Comparison of ENCODE assay signal across 21 mouse cellular contexts in genomic region chr16:91710241-91710640, GRCm38 (mm10). TPM values are rescaled to one million over a fixed set of nuclear protein-coding genes. Genes with fewer than 3 reads are reported as not detected.
DNase-seq lines count a peak whose midpoint lies in the region; ATAC-seq and TF ChIP-seq lines count a peak whose summit lies in the region.
"Had no signal": no experiment of that assay in that cellular context is flagged by ENCODE, and none has a peak within 500 bp of the region (broad histone marks: within the 10 kb centered on the region; RNA-seq: fewer than 3 reads in every experiment).

No protein-coding gene starts in this region.

- peak; percentile 73 for DNase-seq in 416B (ENCODE audit: low read depth)
- no peak for DNase-seq in stomach, postnatal 0 days (ENCODE audit: low spot score)
- no peak for DNase-seq in left cerebral cortex, adult 9 months (ENCODE audit: low spot score in 2 of 2)
- no peak for DNase-seq in adrenal gland, postnatal 14 days
- DNase-seq: adrenal gland, adult 8-10 months; adrenal gland, postnatal 25 days; cerebellum, adult 11 months; cerebellum, adult 18-20 months; cerebellum, adult 8-10 months; cerebellum, adult 9-11 months; cerebellum, postnatal 14 days; forebrain, postnatal 0 days had no signal

- TF ChIP-seq CTCF in intestine, postnatal 0 days (IDR thresholded peaks at IDR 0.05; ENCODE audit: low read depth): no peak
- TF ChIP-seq CTCF in stomach, postnatal 0 days (IDR thresholded peaks at IDR 0.05; ENCODE audit: low read depth): no peak

- H3K4me3 ChIP-seq in intestine, embryonic 15.5 days (replicated peaks): no peak overlapping the region
- H3K4me3 ChIP-seq in intestine, postnatal 0 days (ENCODE audit: low read depth, low read length): no peak overlapping the region
- H3K4me3 ChIP-seq in stomach, postnatal 0 days (ENCODE audit: low read depth, low read length): no peak overlapping the region
- H3K4me3 ChIP-seq: embryonic facial prominence, embryonic 10.5 days; embryonic facial prominence, embryonic 12.5 days; forebrain, embryonic 13.5 days; forebrain, embryonic 15.5 days had no signal

- H3K27ac ChIP-seq in intestine, embryonic 15.5 days: no peak overlapping the region
- no peak overlapping the region for H3K27ac ChIP-seq in intestine, postnatal 0 days (ENCODE audit: low read depth, low read length)
- H3K27ac ChIP-seq in stomach, postnatal 0 days (replicated peaks): no peak overlapping the region
- H3K27ac ChIP-seq: embryonic facial prominence, embryonic 10.5 days; embryonic facial prominence, embryonic 12.5 days; forebrain, embryonic 13.5 days; forebrain, embryonic 15.5 days had no signal

- H3K27me3 ChIP-seq in intestine, embryonic 15.5 days (replicated peaks): no peaks in the 10 kb centered on the region
- H3K27me3 ChIP-seq in intestine, postnatal 0 days (replicated peaks; ENCODE audit: control insufficient read depth, insufficient read depth, low read length): no peaks in the 10 kb centered on the region
- H3K27me3 ChIP-seq in stomach, postnatal 0 days (ENCODE audit: control insufficient read depth, insufficient read depth, low read length): no peaks in the 10 kb centered on the region
- H3K27me3 ChIP-seq: embryonic facial prominence, embryonic 12.5 days; forebrain, embryonic 13.5 days; forebrain, embryonic 15.5 days; Patski had no signal

- no peaks in the 10 kb centered on the region for H3K4me1 ChIP-seq in intestine, embryonic 15.5 days (replicated peaks)
- 0 out of 2 replicates have a peak, but pooled peaks cover 3% of the 10 kb centered on the region for H3K4me1 ChIP-seq in intestine, postnatal 0 days (replicated peaks; ENCODE audit: control insufficient read depth, insufficient read depth, low read length)
- no peaks in the 10 kb centered on the region for H3K4me1 ChIP-seq in stomach, postnatal 0 days (replicated peaks; ENCODE audit: control insufficient read depth, insufficient read depth)
- H3K4me1 ChIP-seq: embryonic facial prominence, embryonic 10.5 days; embryonic facial prominence, embryonic 12.5 days; forebrain, embryonic 13.5 days; forebrain, embryonic 15.5 days had no signal

- WGBS in intestine, embryonic 15.5 days: 72% methylated on average over 7 of the region's 7 CpGs
- WGBS in intestine, postnatal 0 days: 44% methylated on average over 7 of the region's 7 CpGs
- WGBS in stomach, postnatal 0 days: 77% methylated on average over 7 of the region's 7 CpGs

- H3K36me3 ChIP-seq in intestine, embryonic 15.5 days: peaks cover 18% of the 10 kb centered on the region
- H3K36me3 ChIP-seq in intestine, postnatal 0 days (ENCODE audit: control insufficient read depth, insufficient read depth): peaks cover 49% of the 10 kb centered on the region
- H3K36me3 ChIP-seq in stomach, postnatal 0 days (ENCODE audit: control insufficient read depth, insufficient read depth, low read length): peaks cover 14% of the 10 kb centered on the region

- H3K4me2 ChIP-seq in intestine, embryonic 15.5 days (replicated peaks): no peak overlapping the region
- H3K4me2 ChIP-seq in intestine, postnatal 0 days (replicated peaks; ENCODE audit: low read depth): no peak overlapping the region
- H3K4me2 ChIP-seq in stomach, postnatal 0 days (replicated peaks; ENCODE audit: low read depth): no peak overlapping the region
- H3K4me2 ChIP-seq: embryonic facial prominence, embryonic 12.5 days; forebrain, embryonic 13.5 days; forebrain, embryonic 15.5 days had no signal

- TF ChIP-seq EP300 in stomach, postnatal 0 days (optimal IDR thresholded peaks at IDR 0.05): no peak

- no peak overlapping the region for H3K9ac ChIP-seq in intestine, embryonic 15.5 days
- H3K9ac ChIP-seq in intestine, postnatal 0 days (ENCODE audit: low read depth, low read length): no peak overlapping the region
- H3K9ac ChIP-seq in stomach, postnatal 0 days (ENCODE audit: low read length): no peak overlapping the region
- H3K9ac ChIP-seq: embryonic facial prominence, embryonic 12.5 days; forebrain, embryonic 13.5 days; forebrain, embryonic 15.5 days; forebrain, postnatal 0 days had no signal

- H3K9me3 ChIP-seq in intestine, embryonic 15.5 days: no peaks in the 10 kb centered on the region
- H3K9me3 ChIP-seq in intestine, postnatal 0 days (ENCODE audit: control insufficient read depth): no peaks in the 10 kb centered on the region
- H3K9me3 ChIP-seq in stomach, postnatal 0 days (ENCODE audit: control insufficient read depth, low read length): no peaks in the 10 kb centered on the region
- H3K9me3 ChIP-seq: embryonic facial prominence, embryonic 10.5 days; embryonic facial prominence, embryonic 12.5 days; forebrain, embryonic 13.5 days; forebrain, embryonic 15.5 days had no signal

- peak; percentile 58 for ATAC-seq in intestine, embryonic 15.5 days
- peak; percentile 85 for ATAC-seq in intestine, postnatal 0 days
- peak; percentile 74 for ATAC-seq in stomach, postnatal 0 days (ENCODE audit: low FRiP score, low TSS enrichment)
- ATAC-seq in monocyte, adult 5-6 weeks (replicated peaks; ENCODE audit: insufficient number of reproducible peaks, low FRiP score, low TSS enrichment, poor library complexity, severe bottlenecking): no peak
- ATAC-seq: activated CD4-positive, CD25-positive, alpha-beta regulatory T cell, adult 4 months; forebrain, embryonic 13.5 days; forebrain, embryonic 15.5 days; forebrain, postnatal 0 days; Patski had no signal

RNA-seq across cellular contexts. Expression of gene Cryzl1, which starts 18.5 kb away (rescaled TPM):
- 64.1 and 68.7 TPM in 2 replicates for polyA plus RNA-seq in intestine, embryonic 15.5 days (2015; fragmentation: Nextera tagmentation; extraction: Ambion mirVana)
- polyA plus RNA-seq in intestine, postnatal 0 days (2015; fragmentation: Nextera tagmentation; extraction: Ambion mirVana): 36.3 and 42.2 TPM in 2 replicates
- polyA plus RNA-seq in stomach, postnatal 0 days (2015; fragmentation: Nextera tagmentation; extraction: Ambion mirVana): 45.2 and 45.3 TPM in 2 replicates
- 43.4 and 45.5 TPM in 2 replicates for total RNA-seq in adrenal gland, postnatal 14 days (2021)
- total RNA-seq in monocyte, adult 5-6 weeks (2017): 77.1 to 114 TPM (median 103 TPM) in 3 replicates

RNA-seq across cellular contexts. Expression of gene Itsn1, which starts 18.8 kb away (rescaled TPM):
- polyA plus RNA-seq in intestine, embryonic 15.5 days (2015; fragmentation: Nextera tagmentation; extraction: Ambion mirVana): 16.2 and 16.4 TPM in 2 replicates
- 6.2 and 6.5 TPM in 2 replicates for polyA plus RNA-seq in intestine, postnatal 0 days (2015; fragmentation: Nextera tagmentation; extraction: Ambion mirVana)
- polyA plus RNA-seq in stomach, postnatal 0 days (2015; fragmentation: Nextera tagmentation; extraction: Ambion mirVana): 7.8 and 8.7 TPM in 2 replicates
- 43.1 and 48.7 TPM in 2 replicates for total RNA-seq in adrenal gland, postnatal 14 days (2021)
- total RNA-seq in monocyte, adult 5-6 weeks (2017): 17.6 to 27.7 TPM (median 24.7 TPM) in 3 replicates

RNA-seq across cellular contexts. Expression of gene Donson, which starts 21.7 kb away (rescaled TPM):
- polyA plus RNA-seq in intestine, embryonic 15.5 days (2015; fragmentation: Nextera tagmentation; extraction: Ambion mirVana): 16.3 and 17.6 TPM in 2 replicates
- polyA plus RNA-seq in intestine, postnatal 0 days (2015; fragmentation: Nextera tagmentation; extraction: Ambion mirVana): 6.2 and 6.7 TPM in 2 replicates
- 5.4 TPM in 2 replicates for polyA plus RNA-seq in stomach, postnatal 0 days (2015; fragmentation: Nextera tagmentation; extraction: Ambion mirVana)
- 8.6 and 12.5 TPM in 2 replicates for total RNA-seq in adrenal gland, postnatal 14 days (2021)
- total RNA-seq in monocyte, adult 5-6 weeks (2017): 44.3 to 63.9 TPM (median 50.9 TPM) in 3 replicates
